Mouse (Mus musculus) forebrain, embryonic 11.5 days (tissue): ENCODE results near the gene Enoph1. TPM values are rescaled to one million over a fixed set of nuclear protein-coding genes. Genes with fewer than 3 reads are reported as not detected.

ENCODE experiments used
- ATAC-seq: fragments of 200-750 bp; cut with Nextera tagmentation; replicated peaks from 2 replicates; pipeline ENCODE4 v1.8.0; 2017; ENCODE audit warnings: moderate TSS enrichment; ENCODE audit not compliant: low FRiP score
- DNase-seq: peaks from one replicate; pipeline ENCODE4 v3.0.0-alpha.2; 2017; ENCODE audit warnings: low spot score
- H3K27ac ChIP-seq: fragments of 300-500 bp; sonication (generic); 2 replicates; pipeline ENCODE4 v1.5.1; 2014; ENCODE audit warnings: low read depth, low read length
- H3K27me3 ChIP-seq: fragments of 300-500 bp; sonication (generic); 2 replicates; pipeline ENCODE4 v1.6.1; 2014; ENCODE audit warnings: mild to moderate bottlenecking, low read length, mixed read lengths; ENCODE audit not compliant: control insufficient read depth, insufficient read depth
- H3K36me3 ChIP-seq: fragments of 300-500 bp; sonication (generic); 2 replicates; pipeline ENCODE4 v1.6.1; 2014; ENCODE audit warnings: mild to moderate bottlenecking, low read length, moderate library complexity, mixed read lengths; ENCODE audit not compliant: control insufficient read depth, insufficient read depth
- H3K4me1 ChIP-seq: fragments of 300-500 bp; sonication (generic); replicated peaks from 2 replicates; pipeline ENCODE4 v1.6.1; 2014; ENCODE audit warnings: low read length, mixed read lengths; ENCODE audit not compliant: control insufficient read depth, insufficient read depth
- H3K4me2 ChIP-seq: fragments of 300-500 bp; sonication (generic); 2 replicates; pipeline ENCODE4 v1.6.1; 2014; ENCODE audit warnings: low read depth, mild to moderate bottlenecking, low read length, moderate library complexity, mixed read lengths; ENCODE audit not compliant: severe bottlenecking
- H3K4me3 ChIP-seq: fragments of 300-500 bp; sonication (generic); 2 replicates; pipeline ENCODE4 v1.5.1; 2014; ENCODE audit warnings: low read depth, low read length
- H3K9ac ChIP-seq: fragments of 300-500 bp; sonication (generic); 2 replicates; pipeline ENCODE4 v1.6.1; 2014; ENCODE audit warnings: low read length
- H3K9me3 ChIP-seq: fragments of 300-500 bp; sonication (generic); 2 replicates; pipeline ENCODE4 v1.6.1; 2016; ENCODE audit warnings: low read length, mixed read lengths; ENCODE audit not compliant: control insufficient read depth
- WGBS: fragments of 180-500 bp; shearing (Covaris S2); extraction: QIAGEN DNeasy Blood & Tissue Kit; methylation state at CpG from one replicate; pipeline ENCODE4 v1.1.7; 2014; 5-methylcytosine and 5-hydroxymethylcytosine counted together
- polyA plus RNA-seq: library from polyadenylated mRNA; unstranded; fragments of >200 nt; fragmentation: Nextera tagmentation; extraction: Ambion mirVana; gene quantifications from 2 replicates; pipeline ENCODE4 v1.2.1, GENCODE M21; 2014

The Enoph1 gene
- polyA plus RNA-seq, 1 experiment from 2014 or later: 53.1 TPM

DNA sequence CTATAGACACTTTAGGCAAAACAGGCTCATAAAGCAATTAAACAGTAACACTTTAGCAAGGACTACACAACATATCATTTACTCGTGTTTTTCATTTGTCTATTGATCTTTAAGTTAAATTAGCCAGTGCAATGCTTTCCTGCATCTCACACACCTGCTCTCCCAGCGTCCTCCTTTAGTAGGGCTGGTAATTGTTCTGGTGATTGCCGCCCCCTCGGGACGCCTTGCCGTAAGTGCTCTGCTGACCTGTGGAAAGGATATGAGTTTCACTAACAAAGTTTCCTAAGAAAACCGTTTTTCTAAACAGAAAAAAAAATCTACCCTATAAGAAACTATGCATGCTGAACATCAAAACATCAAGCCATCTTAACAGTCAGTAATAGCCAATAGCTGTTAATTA is 3.8 kb upstream of the Enoph1 start:
- no peak for ATAC-seq
- Histone ChIP-seq H3K36me3 (peaks cover 17% of the 10 kb centered on the region), H3K9me3 (no peaks in the 10 kb centered on the region), H3K4me3 (peak overlapping the region; percentile 99), H3K4me2 (peak overlapping the region; percentile 88; the same call in 1 of the 2 replicates), H3K27ac (no peak overlapping the region), H3K4me1 (peaks cover 2% of the 10 kb centered on the region; the same call in 1 of the 2 replicates), H3K9ac (no peak overlapping the region), H3K27me3 (no peaks in the 10 kb centered on the region)
- no peak for DNase-seq
- 66% methylated on average over 7 of the region's 7 CpGs for WGBS

DNA sequence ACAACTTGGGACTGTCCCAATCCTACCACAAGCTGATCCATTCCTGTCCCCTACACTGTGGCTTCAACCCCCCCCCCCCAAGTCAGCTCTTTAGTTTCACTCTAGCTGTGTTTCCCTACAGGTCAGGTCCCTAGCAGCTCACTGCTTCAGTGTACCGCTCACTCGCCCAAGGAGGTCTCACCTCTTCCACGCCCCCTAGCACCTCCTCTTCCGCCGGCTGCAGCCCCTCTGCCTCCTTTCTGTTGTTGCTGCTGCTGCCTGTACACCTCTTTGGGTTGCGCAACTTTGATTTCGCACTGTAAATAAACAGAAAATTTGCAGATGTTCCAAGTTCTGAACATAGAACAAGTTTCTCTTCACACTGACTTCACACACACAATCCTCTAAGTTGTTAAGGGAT is 3.1 kb upstream of the Enoph1 start:
- ATAC-seq: no peak
- H3K27ac ChIP-seq: no peak overlapping the region
- peaks cover 17% of the 10 kb centered on the region for H3K36me3 ChIP-seq
- no peaks in the 10 kb centered on the region for H3K27me3 ChIP-seq
- peaks cover 2% of the 10 kb centered on the region; the same call in 1 of the 2 replicates for H3K4me1 ChIP-seq
- no peaks in the 10 kb centered on the region for H3K9me3 ChIP-seq
- WGBS: 36% methylated on average over 7 of the region's 7 CpGs
- H3K4me2 ChIP-seq: peak overlapping the region; percentile 88
- DNase-seq: peak; percentile 61
- H3K9ac ChIP-seq: peak overlapping the region; percentile 100
- peak overlapping the region; percentile 99 for H3K4me3 ChIP-seq

DNA sequence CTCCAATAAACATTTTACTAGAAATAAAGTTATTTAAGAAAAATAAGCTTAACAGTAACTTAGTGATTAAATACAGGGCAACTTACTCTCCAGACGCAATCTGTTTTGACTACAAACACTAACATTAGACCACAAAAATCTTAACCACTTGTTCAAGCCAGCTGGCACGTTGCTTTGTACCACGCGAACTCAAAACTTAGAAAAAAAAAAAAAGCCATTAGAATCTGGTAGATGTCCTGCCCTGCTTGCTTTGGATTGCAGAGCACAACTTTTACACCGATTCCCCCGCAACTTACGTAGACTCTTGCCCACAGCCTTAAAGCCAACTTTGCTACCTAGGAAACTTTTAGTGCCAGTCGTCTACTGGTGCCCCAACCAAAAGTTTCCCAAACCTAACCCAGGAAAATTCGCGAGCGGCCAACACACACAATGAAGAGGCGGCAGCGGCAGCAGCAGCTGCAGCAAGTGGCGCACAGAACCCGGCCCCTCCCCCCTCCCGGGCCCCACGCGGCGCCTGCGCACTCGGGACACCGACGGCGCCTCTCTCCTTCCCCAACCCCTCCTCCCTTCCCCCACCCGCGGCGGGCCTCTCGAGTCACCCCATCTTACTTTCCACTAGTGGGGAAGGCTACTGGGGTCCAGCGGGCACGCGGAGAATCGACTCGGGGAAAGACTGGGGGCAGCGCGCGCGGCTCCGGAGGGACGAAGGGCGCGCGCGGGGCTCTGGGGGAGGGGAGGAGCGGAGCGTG is 1.6 kb upstream of the Enoph1 start:
- DNase-seq: peak; percentile 97
- peak; percentile 29 for ATAC-seq
- Histone ChIP-seq H3K4me1 (peaks cover 2% of the 10 kb centered on the region; the same call in 1 of the 2 replicates), H3K27me3 (no peaks in the 10 kb centered on the region), H3K36me3 (peaks cover 14% of the 10 kb centered on the region), H3K9ac (peak overlapping the region; percentile 100), H3K4me2 (peak overlapping the region; percentile 88), H3K9me3 (no peaks in the 10 kb centered on the region), H3K4me3 (peak overlapping the region; percentile 99), H3K27ac (peak overlapping the region; percentile 92)
- WGBS: under 1% methylated on average over 45 of the region's 45 CpGs

- WGBS: under 1% methylated on average over 110 of the region's 113 CpGs
- peaks cover 2% of the 10 kb centered on the region; the same call in 1 of the 2 replicates for H3K4me1 ChIP-seq
Measured at GRCm38 (mm10) chr5:100038714-100039601, 827 bp upstream of the Enoph1 start.

GRCm38 (mm10) chr5:100040281-100040784 is 548 bp downstream of the Enoph1 start:
- no peak for ATAC-seq
- H3K4me3 ChIP-seq: peak overlapping the region; percentile 99
- H3K27me3 ChIP-seq: no peaks in the 10 kb centered on the region
- under 1% methylated on average over 19 of the region's 19 CpGs for WGBS
- peaks cover 2% of the 10 kb centered on the region; the same call in 1 of the 2 replicates for H3K4me1 ChIP-seq
- DNase-seq: peak; percentile 74
- peaks cover 5% of the 10 kb centered on the region for H3K36me3 ChIP-seq
- H3K27ac ChIP-seq: peak overlapping the region; percentile 62
- H3K4me2 ChIP-seq: peak overlapping the region; percentile 71
- no peaks in the 10 kb centered on the region for H3K9me3 ChIP-seq
- H3K9ac ChIP-seq: peak overlapping the region; percentile 100

More at GRCm38 (mm10) chr5:100038714-100039601, 827 bp upstream of the Enoph1 start:
- DNase-seq (peak; percentile 99), ATAC-seq (peak; percentile 82)
- Histone ChIP-seq H3K9ac (peak overlapping the region; percentile 100), H3K9me3 (no peaks in the 10 kb centered on the region), H3K4me3 (peak overlapping the region; percentile 99), H3K27ac (peak overlapping the region; percentile 99), H3K27me3 (no peaks in the 10 kb centered on the region), H3K36me3 (peaks cover 11% of the 10 kb centered on the region), H3K4me2 (peak overlapping the region; percentile 71)

GRCm38 (mm10) chr5:100041272-100041671 is 1.5 kb downstream of the Enoph1 start:
- Histone ChIP-seq H3K4me2 (no peak overlapping the region), H3K27ac (no peak overlapping the region), H3K36me3 (peaks cover 2% of the 10 kb centered on the region; the same call in 1 of the 2 replicates), H3K9ac (no peak overlapping the region), H3K4me1 (no peaks in the 10 kb centered on the region; the same call in 1 of the 2 replicates), H3K27me3 (no peaks in the 10 kb centered on the region), H3K9me3 (no peaks in the 10 kb centered on the region), H3K4me3 (no peak overlapping the region)
- ATAC-seq (no peak), DNase-seq (no peak)
- whole genome bisulfite sequencing: 45% methylated on average over 4 of the region's 4 CpGs

- Histone ChIP-seq H3K36me3 (no peaks in the 10 kb centered on the region), H3K27me3 (no peaks in the 10 kb centered on the region), H3K9me3 (no peaks in the 10 kb centered on the region), H3K4me3 (no peak overlapping the region), H3K9ac (no peak overlapping the region), H3K4me1 (peaks cover 7% of the 10 kb centered on the region), H3K27ac (no peak overlapping the region), H3K4me2 (no peak overlapping the region)
- WGBS: 90% methylated on average over 8 of the region's 8 CpGs
- DNase-seq (no peak), ATAC-seq (no peak)
Measured at GRCm38 (mm10) chr5:100042467-100042866, 2.7 kb downstream of the Enoph1 start.

- DNase-seq (no peak), ATAC-seq (no peak)
- Histone ChIP-seq H3K27me3 (no peaks in the 10 kb centered on the region), H3K4me2 (no peak overlapping the region), H3K4me1 (peaks cover 8% of the 10 kb centered on the region), H3K27ac (no peak overlapping the region), H3K9ac (no peak overlapping the region), H3K4me3 (no peak overlapping the region), H3K9me3 (no peaks in the 10 kb centered on the region), H3K36me3 (no peaks in the 10 kb centered on the region)
- WGBS: 93% methylated on average over 5 of the region's 5 CpGs
Measured at GRCm38 (mm10) chr5:100043361-100043760, 3.6 kb downstream of the Enoph1 start.
